Mouse (Mus musculus) adrenal gland, postnatal 36 days (tissue): ENCODE results near the gene Hap1. TPM values are rescaled to one million over a fixed set of nuclear protein-coding genes. Genes with fewer than 3 reads are reported as not detected.
"Not testable (repeated sequence)": the region's sequence is repeated elsewhere in the genome, so short reads cannot be mapped to it uniquely, and the experiment has no call there.

ENCODE experiments used
- DNase-seq, 2 experiments: peaks; one replicate each; pipeline ENCODE4 v3.0.0; 2021; ENCODE audit warnings: mixed read lengths in 1 of 2
- total RNA-seq, 2 experiments: library from RNA; stranded (reverse); gene quantifications; 2 replicates each; pipeline ENCODE4 v1.2.3; 2021

Hap1 gene
- total RNA-seq, 2 experiments from 2014 or later = 36.0 to 43.8 TPM

DNA sequence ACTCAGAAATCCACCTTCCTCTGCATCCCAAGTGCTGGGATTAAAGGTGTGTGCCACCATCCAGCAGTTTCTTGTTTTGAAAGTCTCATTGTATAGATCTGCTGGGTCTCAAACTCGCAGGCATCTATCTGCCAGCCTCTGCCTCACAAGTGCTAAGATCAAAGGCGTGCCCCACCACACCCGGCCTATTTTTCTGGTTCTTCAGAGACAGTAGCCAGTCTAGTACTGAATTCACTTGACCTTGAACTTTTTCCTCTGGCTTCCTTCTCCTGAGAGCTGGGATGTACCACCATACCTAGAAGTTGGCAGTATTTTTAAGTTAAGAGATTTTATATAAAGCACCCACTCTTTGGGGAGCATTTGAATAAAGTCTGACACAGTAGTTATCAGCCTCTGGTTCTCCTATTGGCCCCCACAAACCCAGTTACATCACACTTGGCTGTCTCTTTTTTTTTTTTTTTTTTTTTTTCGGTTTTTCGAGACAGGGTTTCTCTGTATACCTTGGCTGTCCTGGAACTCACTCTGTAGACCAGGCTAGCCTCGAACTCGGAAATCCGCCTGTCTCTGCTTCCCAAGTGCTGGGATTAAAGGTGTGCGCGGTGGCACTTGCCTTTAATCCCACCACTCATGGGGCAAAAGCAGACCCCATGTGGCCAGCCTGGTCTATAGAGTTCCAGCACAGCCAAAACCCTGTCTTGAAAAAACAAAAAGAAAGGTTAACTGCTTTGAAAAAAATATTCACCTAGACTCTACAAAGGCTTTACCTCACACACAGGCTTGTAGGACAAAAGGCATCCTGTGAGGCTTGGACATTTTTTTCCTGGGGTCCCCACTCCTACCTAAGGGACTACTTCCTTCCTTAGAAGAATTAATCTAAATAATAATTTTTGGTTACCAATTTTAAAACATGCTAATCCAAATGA lies 37.1 kb downstream of the Hap1 start:
- no peak for DNase-seq

DNA sequence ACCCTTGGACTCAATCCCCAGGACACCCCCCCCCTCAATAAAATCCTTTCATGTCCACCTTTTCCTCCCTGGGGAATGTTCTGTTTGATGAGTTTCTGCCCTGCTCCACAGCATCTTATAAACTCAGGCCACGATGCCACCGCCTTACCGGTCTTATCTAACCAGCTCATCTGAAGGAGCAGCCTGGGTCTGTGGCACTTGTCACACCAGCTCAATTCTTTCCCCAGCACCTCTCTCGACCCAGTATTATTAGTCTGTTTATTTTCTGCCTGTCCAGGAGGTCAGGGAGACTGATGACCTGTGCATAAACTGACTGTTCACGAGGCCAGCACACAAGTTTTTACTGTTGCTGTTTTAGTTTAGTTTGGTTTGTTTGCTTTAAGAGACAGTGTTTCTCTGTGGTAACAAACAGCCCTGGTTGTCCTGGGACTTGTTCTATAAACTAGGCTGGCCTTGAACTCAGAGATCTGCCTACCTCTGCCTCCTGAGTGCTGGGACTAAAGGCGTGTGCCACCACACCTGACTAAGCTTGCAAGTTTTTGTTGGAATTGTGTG lies 38.0 kb downstream of the Hap1 start:
- DNase-seq = no peak

- DNase-seq = no peak
These were observed 40.5 kb downstream of the Hap1 start for GRCm38 (mm10) chr11:100315439-100315838.

- DNase-seq = no peak
These were observed 42.5 kb downstream of the Hap1 start for GRCm38 (mm10) chr11:100313424-100313823.

- no peak for DNase-seq
These were observed 43.7 kb downstream of the Hap1 start for GRCm38 (mm10) chr11:100312096-100312679.

DNA sequence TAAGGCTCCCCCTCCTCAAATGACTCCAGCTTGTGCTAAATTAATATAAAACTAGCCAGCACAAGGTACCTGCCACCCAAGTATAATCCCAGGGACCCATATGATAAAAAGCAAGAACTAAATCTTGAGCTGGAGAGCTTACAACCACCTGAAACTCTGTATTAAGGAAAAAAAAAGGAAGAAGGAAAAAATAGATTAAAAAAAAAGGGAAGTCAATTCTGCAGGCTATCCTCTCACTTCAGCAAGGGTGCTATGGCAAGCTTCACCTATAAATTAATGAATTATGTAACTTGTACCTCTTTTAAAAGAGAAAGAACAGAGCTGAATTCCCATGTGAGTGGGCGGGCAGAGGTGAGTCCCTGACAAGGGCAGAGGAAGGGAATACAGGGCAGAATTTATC lies 44.3 kb downstream of the Hap1 start:
- DNase-seq = no peak

DNA sequence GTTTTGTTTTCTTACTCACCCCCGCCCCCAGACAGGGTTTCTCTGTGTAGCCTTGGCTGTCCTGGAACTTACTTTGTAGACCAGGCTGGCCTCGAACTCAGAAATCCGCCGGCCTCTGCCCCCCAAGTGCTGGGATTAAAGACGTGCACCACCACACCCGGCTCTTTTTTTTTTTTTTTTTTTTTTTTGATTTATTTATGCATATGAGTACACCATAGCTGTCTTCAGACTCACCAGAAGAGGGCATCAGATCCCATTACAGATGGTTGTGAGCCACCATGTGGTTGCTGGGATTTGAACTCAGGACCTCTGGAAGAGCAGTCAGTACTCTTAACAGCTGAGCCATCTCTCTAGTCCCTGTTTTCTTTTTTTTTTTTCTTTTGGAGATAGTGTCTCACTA lies 47.3 kb downstream of the Hap1 start:
- not testable (repeated sequence) for DNase-seq

DNA sequence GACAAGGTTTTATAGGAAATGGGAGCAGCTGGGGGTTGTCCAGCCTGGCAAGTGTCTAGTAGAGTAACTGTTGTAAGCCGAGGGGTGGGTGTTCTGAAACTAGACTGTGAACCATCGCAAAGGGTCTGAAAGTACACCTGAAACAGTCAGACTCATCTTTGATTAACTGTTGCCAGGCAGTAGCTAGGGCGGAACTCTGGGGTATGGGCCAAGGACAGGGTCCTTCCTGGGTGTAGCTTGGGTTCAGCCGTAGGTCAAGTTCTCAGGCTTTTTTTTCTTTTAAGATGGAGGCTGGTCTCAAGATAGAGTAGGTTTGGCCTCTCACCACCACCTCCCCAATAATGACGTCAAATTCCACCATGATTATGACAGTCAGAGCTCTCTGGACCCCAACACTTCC lies 48.0 kb downstream of the Hap1 start:
- no peak for DNase-seq

DNA sequence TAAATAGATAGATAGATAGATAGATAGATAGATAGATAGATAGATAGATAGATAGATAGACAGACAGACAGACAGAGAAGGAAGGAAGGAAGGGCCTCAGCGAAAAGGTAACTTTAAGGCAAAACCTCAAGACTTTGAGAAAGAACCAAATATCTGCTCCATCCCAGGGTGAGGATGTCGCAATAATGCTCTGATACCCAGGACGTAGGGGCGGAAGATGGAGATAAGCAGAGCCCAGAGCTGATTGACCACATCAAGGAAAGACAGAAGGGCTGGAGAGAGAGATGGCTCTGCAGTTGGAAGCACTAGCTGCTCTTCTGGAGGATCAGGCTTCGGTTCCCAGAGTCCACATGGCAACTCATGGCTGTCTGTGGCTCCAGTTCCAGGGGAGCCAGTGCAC lies 54.6 kb downstream of the Hap1 start:
- DNase-seq = no peak

GRCm38 (mm10) chr11:100300293-100300692 lies 55.6 kb downstream of the Hap1 start:
- DNase-seq = peak; percentile 63 to 72

- peak; percentile 85 to 87 for DNase-seq
These were observed 57.5 kb downstream of the Hap1 start for GRCm38 (mm10) chr11:100298274-100299036.

DNA sequence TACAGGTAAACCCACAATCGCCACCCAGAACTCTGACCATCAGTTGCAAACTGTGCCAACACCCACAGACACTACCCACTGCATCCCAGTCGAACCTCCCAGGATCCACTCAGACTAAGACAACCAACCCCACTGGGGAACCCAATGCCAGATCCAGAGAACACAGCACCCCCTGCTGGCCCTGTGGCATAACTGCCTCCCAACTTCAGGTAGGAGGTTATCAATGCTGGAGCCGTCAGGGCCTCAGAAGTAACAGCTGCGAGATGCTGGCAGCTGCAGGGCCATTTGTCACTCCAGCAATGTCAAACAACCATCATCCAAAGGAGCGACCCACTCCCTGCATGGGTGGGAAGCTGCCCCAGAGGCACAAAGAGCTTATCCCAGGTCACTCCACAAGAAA lies 58.1 kb downstream of the Hap1 start:
- DNase-seq = no peak

Other genes with a start within 250 kb of the Hap1 start
- not detected for gene Krt13, start 234.6 kb downstream of the Hap1 start, total RNA-seq
- gene Krt15, start 220.2 kb downstream of the Hap1 start, total RNA-seq = not detected
- gene Krt19, start 207.5 kb downstream of the Hap1 start, total RNA-seq = 1 to 10 TPM; 3.9 to 6.8 TPM
- gene Krt9, start 162.9 kb downstream of the Hap1 start, total RNA-seq = not detected
- gene Krt14, start 148.6 kb downstream of the Hap1 start, total RNA-seq = under 1 TPM; 0.23 to 0.36 TPM
- gene Krt16, start 107.2 kb downstream of the Hap1 start, total RNA-seq = not detected
- not detected for gene Krt17, start 95.1 kb downstream of the Hap1 start, total RNA-seq
- gene Krt42, start 86.3 kb downstream of the Hap1 start, total RNA-seq = not detected
- gene Eif1, start 36.2 kb downstream of the Hap1 start, total RNA-seq = 1,000 to 10,000 TPM; 1,327 to 1,427 TPM
- gene Gast, start 21.7 kb downstream of the Hap1 start, total RNA-seq = not detected
- gene Jup, start 41.6 kb upstream of the Hap1 start, total RNA-seq = 10 to 100 TPM; 73.9 to 87.1 TPM
- gene P3h4, start 58.7 kb upstream of the Hap1 start, total RNA-seq = 10 to 100 TPM; 26.3 to 40.5 TPM
- 10 to 100 TPM; 23.7 to 27.2 TPM for gene Fkbp10, start 59.6 kb upstream of the Hap1 start, total RNA-seq
- 10 to 100 TPM; 53.8 to 58.2 TPM for gene Nt5c3b, start 85.7 kb upstream of the Hap1 start, total RNA-seq
- gene Klhl10, start 85.8 kb upstream of the Hap1 start, total RNA-seq = 1 to 10 TPM in 1 of 2 experiments, under 1 TPM in 1; 0.63 to 1.2 TPM
- gene Klhl11, start 116.6 kb upstream of the Hap1 start, total RNA-seq = 10 to 100 TPM; 56.2 to 58.2 TPM
- gene Acly, start 171.9 kb upstream of the Hap1 start, total RNA-seq = 1,000 to 10,000 TPM; 1,688 to 2,194 TPM
- 1 to 10 TPM; 5.6 to 7.7 TPM for gene Ttc25, start 189.5 kb upstream of the Hap1 start, total RNA-seq
- 10 to 100 TPM; 46.5 to 60.7 TPM for gene Cnp, start 218.8 kb upstream of the Hap1 start, total RNA-seq